Mouse (Mus musculus): ENCODE results near the gene Tesmin.

Tesmin gene

GRCm38 (mm10) chr19:3441092-3441491 lies 52.4 kb downstream of the Tesmin start:
- no peak for DNase-seq (ENCODE audit: low read depth, low spot score)

GRCm38 (mm10) chr19:3447348-3447747 lies 58.7 kb downstream of the Tesmin start:
- DNase-seq (ENCODE audit: low read depth, low spot score), result no peak

GRCm38 (mm10) chr19:3449248-3449647 lies 60.6 kb downstream of the Tesmin start:
- DNase-seq (ENCODE audit: low read depth, low spot score), result no peak

DNA sequence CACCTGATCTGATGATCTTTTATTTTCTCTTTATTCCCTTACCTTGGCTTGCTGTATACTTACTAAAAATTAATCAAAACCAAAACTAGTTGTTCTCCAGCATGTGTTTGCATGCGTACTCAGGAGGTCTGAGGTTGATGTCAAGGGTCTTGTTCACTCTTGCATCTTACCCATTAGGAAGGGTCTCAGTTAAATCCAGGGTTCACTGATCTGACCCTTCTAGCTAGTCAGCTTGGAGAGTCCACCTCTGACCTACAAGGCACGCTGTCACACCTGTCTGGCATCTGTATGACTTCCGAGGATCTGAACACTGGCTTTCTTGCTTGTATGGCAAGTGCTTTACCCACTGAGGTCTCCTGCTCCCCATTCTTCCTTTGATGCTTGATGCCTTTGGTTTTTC lies 62.1 kb downstream of the Tesmin start:
- DNase-seq (ENCODE audit: low read depth, low spot score), result no peak

- DNase-seq (ENCODE audit: low read depth, low spot score), result peak; percentile 63
Observed at GRCm38 (mm10) chr19:3451170-3451569, 62.5 kb downstream of the Tesmin start.

- DNase-seq (ENCODE audit: low read depth, low spot score), result no peak
Observed at GRCm38 (mm10) chr19:3451649-3452048, 63.0 kb downstream of the Tesmin start.
